Mouse (Mus musculus) stomach, postnatal 0 days (tissue): Measurements from ENCODE around the gene Mast4. TPM values are rescaled to one million over a fixed set of nuclear protein-coding genes. Genes with fewer than 3 reads are reported as not detected.

Experiments used
- ATAC-seq: fragments of 200-750 bp; cut with Nextera tagmentation; 2 replicates; pipeline ENCODE4 v1.8.0; 2017; ENCODE audit not compliant: low FRiP score, low TSS enrichment
- DNase-seq: peaks from one replicate; pipeline ENCODE4 v3.0.0-alpha.2; 2016; ENCODE audit warnings: low spot score
- H3K27ac ChIP-seq: fragments of 300-500 bp; sonication (generic); replicated peaks from 2 replicates; pipeline ENCODE4 v1.5.1; 2014; ENCODE audit warnings: mild to moderate bottlenecking, control low read depth
- H3K27me3 ChIP-seq: fragments of 300-500 bp; sonication (generic); 2 replicates; pipeline ENCODE4 v1.6.1; 2014; ENCODE audit warnings: low read length; ENCODE audit not compliant: control insufficient read depth, insufficient read depth
- H3K36me3 ChIP-seq: fragments of 300-500 bp; sonication (generic); 2 replicates; pipeline ENCODE4 v1.6.1; 2014; ENCODE audit warnings: low read length, mixed read lengths; ENCODE audit not compliant: control insufficient read depth, insufficient read depth
- H3K4me1 ChIP-seq: fragments of 300-500 bp; sonication (generic); replicated peaks from 2 replicates; pipeline ENCODE4 v1.6.1; 2014; ENCODE audit warnings: antibody characterized with exemption; ENCODE audit not compliant: control insufficient read depth, insufficient read depth
- H3K4me2 ChIP-seq: fragments of 300-500 bp; sonication (generic); replicated peaks from 2 replicates; pipeline ENCODE4 v1.6.1; 2014; ENCODE audit warnings: low read depth, mild to moderate bottlenecking, control low read depth, moderate library complexity
- H3K4me3 ChIP-seq: fragments of 300-500 bp; sonication (generic); 2 replicates; pipeline ENCODE4 v1.5.1; 2014; ENCODE audit warnings: low read depth, low read length, control low read depth
- H3K9ac ChIP-seq: fragments of 300-500 bp; sonication (generic); 2 replicates; pipeline ENCODE4 v1.6.1; 2014; ENCODE audit warnings: mild to moderate bottlenecking, low read length, control low read depth, mixed read lengths
- H3K9me3 ChIP-seq: fragments of 300-500 bp; sonication (generic); 2 replicates; pipeline ENCODE4 v1.6.1; 2016; ENCODE audit warnings: low read length; ENCODE audit not compliant: control insufficient read depth
- CTCF ChIP-seq: IDR thresholded peaks from 2 replicates; pipeline ENCODE4 v1.5.1; 2016; ENCODE audit warnings: antibody characterized with exemption, low read depth, mild to moderate bottlenecking, moderate library complexity
- EP300 ChIP-seq: optimal IDR thresholded peaks from 2 replicates; pipeline ENCODE3; 2016; ENCODE audit warnings: antibody characterized with exemption
- WGBS: fragments of 180-500 bp; shearing (Covaris S2); extraction: QIAGEN DNeasy Blood & Tissue Kit; methylation state at CpG from one replicate; pipeline ENCODE4 v1.1.7; 2014; 5-methylcytosine and 5-hydroxymethylcytosine counted together
- polyA plus RNA-seq: library from polyadenylated mRNA; unstranded; fragments of >200 nt; fragmentation: Nextera tagmentation; extraction: Ambion mirVana; gene quantifications from 2 replicates; pipeline ENCODE4 v1.2.1, GENCODE M21; 2015

Mast4 gene
- polyA plus RNA-seq, 1 experiment from 2014 or later: 18.2 TPM

DNA sequence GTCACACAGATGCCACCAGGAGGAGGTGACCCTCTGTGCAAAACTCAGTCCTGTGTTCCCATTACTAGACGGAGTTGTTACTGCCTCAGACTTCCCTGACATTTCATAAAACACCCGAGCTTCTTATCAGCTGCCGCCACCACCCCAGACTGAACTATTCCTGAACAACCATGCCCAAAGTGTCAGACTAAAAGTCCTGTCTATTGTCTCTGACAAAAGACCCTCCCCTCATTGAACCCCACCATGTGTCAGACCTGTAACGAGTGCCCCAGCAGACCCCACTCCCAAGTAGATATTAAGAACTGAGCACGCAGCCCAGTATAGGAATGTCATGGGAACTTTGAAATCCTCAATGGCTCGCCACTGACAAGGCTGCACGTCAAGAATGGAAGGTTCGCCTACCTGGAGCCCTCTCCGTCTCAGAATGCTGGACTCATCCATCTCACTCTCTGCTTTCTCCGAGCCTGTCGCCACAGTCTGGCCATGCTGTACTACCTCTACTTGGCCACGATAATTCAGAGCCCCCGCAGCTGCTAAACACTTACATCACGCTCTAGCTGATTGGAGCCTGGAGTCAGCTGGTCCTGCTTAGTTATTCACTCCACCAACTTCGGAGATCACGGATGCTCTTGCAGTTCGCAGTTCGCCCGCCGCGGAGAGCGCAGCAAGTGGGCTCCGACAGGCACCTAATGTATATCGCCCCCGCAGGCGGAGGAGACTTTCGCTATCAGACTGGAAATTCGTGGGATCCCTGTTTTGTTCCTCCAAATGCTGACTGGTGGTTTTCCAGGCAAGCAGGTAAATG lies 237.7 kb downstream of the Mast4 start:
- ATAC-seq (peak; percentile 92), DNase-seq (peak; percentile 64)
- no peaks in the 10 kb centered on the region for H3K9me3 ChIP-seq
- no peaks in the 10 kb centered on the region for H3K27me3 ChIP-seq
- peak overlapping the region; percentile 52 for H3K4me3 ChIP-seq
- H3K9ac ChIP-seq: peak overlapping the region; percentile 51
- H3K4me1 ChIP-seq: no peaks in the 10 kb centered on the region
- TF ChIP-seq CTCF (peak; percentile 61), EP300 (no peak)
- no peaks in the 10 kb centered on the region for H3K36me3 ChIP-seq
- peak overlapping the region; percentile 61 for H3K27ac ChIP-seq
- peak overlapping the region; percentile 65 for H3K4me2 ChIP-seq
- 7% methylated on average over 28 of the region's 28 CpGs for WGBS

DNA sequence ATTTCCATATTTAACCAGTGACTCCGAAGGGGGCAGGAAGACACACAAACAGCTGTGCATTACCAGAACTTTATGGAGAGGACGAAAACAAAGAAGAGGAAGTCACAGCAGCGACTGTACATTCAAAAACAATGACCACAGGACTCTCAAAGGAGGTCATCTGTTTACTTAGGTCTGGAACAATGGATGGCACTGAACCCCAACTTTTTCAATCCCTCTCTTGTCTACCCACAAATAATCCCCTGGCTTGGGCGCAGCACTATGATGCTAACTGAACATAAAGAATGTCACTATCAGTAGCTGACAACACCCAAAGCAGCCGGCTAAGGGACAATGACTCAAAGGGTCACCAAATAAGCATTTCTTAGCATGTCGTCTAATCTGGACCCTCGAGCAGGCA lies 238.8 kb downstream of the Mast4 start:
- TF ChIP-seq EP300 (no peak), CTCF (no peak)
- Histone ChIP-seq H3K27ac (no peak overlapping the region), H3K9me3 (no peaks in the 10 kb centered on the region), H3K4me1 (no peaks in the 10 kb centered on the region), H3K4me3 (no peak overlapping the region), H3K27me3 (no peaks in the 10 kb centered on the region), H3K4me2 (0 out of 2 replicates have a peak overlapping the region, but pooled peaks have one; percentile 17), H3K9ac (no peak overlapping the region), H3K36me3 (no peaks in the 10 kb centered on the region)
- DNase-seq (no peak), ATAC-seq (no peak)
- WGBS: 60% methylated on average over 7 of the region's 7 CpGs

GRCm38 (mm10) chr13:103094595-103094994 lies 239.7 kb downstream of the Mast4 start:
- ATAC-seq: no peak
- Histone ChIP-seq H3K4me2 (no peak overlapping the region), H3K4me3 (no peak overlapping the region), H3K9me3 (no peaks in the 10 kb centered on the region), H3K27ac (no peak overlapping the region), H3K9ac (no peak overlapping the region), H3K36me3 (no peaks in the 10 kb centered on the region), H3K4me1 (no peaks in the 10 kb centered on the region), H3K27me3 (no peaks in the 10 kb centered on the region)
- no peak for DNase-seq
- 61% methylated on average over 5 of the region's 5 CpGs for WGBS
- TF ChIP-seq EP300 (no peak), CTCF (peak; percentile 4; the same call in 1 of the 2 replicates)

GRCm38 (mm10) chr13:103093713-103094112 lies 240.6 kb downstream of the Mast4 start:
- Histone ChIP-seq H3K4me3 (no peak overlapping the region), H3K4me1 (no peaks in the 10 kb centered on the region), H3K9me3 (no peaks in the 10 kb centered on the region), H3K27me3 (no peaks in the 10 kb centered on the region), H3K27ac (no peak overlapping the region), H3K9ac (no peak overlapping the region), H3K36me3 (no peaks in the 10 kb centered on the region), H3K4me2 (no peak overlapping the region)
- DNase-seq (no peak), ATAC-seq (no peak)
- TF ChIP-seq EP300: no peak
- TF ChIP-seq CTCF: no peak
- WGBS: 65% methylated on average over 1 of the region's 1 CpGs

DNA sequence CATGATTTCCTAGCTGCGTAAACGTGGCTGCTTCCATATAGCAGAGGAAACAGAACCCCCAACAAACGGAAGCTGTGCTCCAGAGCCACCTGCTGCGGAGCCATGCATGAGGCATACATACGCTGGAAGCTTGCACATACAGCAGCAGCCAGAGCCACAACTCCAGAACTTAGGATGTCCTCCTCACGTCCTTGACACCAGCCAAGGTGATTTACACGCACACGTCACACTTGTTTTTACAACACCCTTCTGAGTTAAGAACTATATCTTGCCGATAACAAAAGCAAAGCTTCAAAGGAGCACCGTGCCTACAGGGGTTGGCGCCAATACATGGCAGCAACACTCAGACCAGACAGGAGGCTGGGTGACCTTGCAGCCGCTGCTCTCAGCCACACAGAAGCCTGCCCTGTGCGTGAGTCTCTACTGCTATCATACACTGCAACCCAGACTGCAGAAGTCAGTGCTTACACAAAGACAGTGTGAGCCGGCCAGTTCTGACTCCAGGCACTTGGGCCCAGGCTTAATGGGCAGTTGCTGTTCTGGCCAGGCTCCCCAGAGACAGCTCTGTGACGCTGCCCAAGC lies 248.7 kb downstream of the Mast4 start:
- TF ChIP-seq EP300 (no peak), CTCF (no peak)
- Histone ChIP-seq H3K27me3 (no peaks in the 10 kb centered on the region), H3K4me1 (no peaks in the 10 kb centered on the region), H3K9me3 (no peaks in the 10 kb centered on the region), H3K4me2 (no peak overlapping the region), H3K4me3 (no peak overlapping the region), H3K36me3 (no peaks in the 10 kb centered on the region), H3K27ac (no peak overlapping the region), H3K9ac (no peak overlapping the region)
- WGBS: 69% methylated on average over 15 of the region's 15 CpGs
- DNase-seq: no peak
- peak; percentile 76 for ATAC-seq

DNA sequence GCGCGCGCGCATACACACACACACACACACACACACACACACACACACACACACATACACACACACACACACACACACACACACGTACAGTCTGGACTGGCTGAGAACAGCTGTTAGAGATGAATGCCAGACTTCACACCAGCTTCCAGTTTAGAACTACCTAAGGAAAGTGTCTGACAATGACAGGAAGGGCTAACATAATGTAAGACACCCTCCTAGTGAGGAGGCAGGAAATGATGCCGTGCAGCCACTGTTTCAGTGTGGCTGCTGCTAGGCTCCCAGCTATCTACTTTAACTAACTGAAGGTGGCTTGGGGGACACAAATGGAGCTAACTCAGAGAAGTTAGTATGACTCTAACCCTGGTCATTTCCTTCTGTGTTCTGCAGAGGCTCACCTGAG lies 251.4 kb downstream of the Mast4 start:
- TF ChIP-seq EP300 (no peak), CTCF (no peak)
- WGBS: 72% methylated on average over 2 of the region's 6 CpGs
- DNase-seq (no peak), ATAC-seq (no peak)
- no peak overlapping the region for H3K4me3 ChIP-seq
- no peak overlapping the region for H3K9ac ChIP-seq
- no peaks in the 10 kb centered on the region for H3K27me3 ChIP-seq
- no peak overlapping the region for H3K27ac ChIP-seq
- H3K36me3 ChIP-seq: no peaks in the 10 kb centered on the region
- H3K4me1 ChIP-seq: no peaks in the 10 kb centered on the region
- no peak overlapping the region for H3K4me2 ChIP-seq
- H3K9me3 ChIP-seq: no peaks in the 10 kb centered on the region
